Mouse (Mus musculus) bone marrow, adult 2 months (tissue): ENCODE measurements around the gene Lsm2. TPM values are rescaled to one million over a fixed set of nuclear protein-coding genes. Genes with fewer than 3 reads are reported as not detected.
"Not testable (repeated sequence)": the region's sequence is repeated elsewhere in the genome, so short reads cannot be mapped to it uniquely, and the experiment has no call there.

Experiments used
- H3K27ac ChIP-seq: fragments of 200-500 bp; 2 replicates; pipeline ENCODE4 v1.5.1; 2012; ENCODE audit warnings: low read depth, mild to moderate bottlenecking, control low read depth, inconsistent platforms, low read length; ENCODE audit not compliant: control insufficient read depth, poor library complexity, insufficient read depth
- H3K4me1 ChIP-seq: fragments of 200-500 bp; 2 replicates; pipeline ENCODE4 v1.6.1; 2011; ENCODE audit warnings: low read length; ENCODE audit not compliant: control insufficient read depth, insufficient read depth
- H3K4me3 ChIP-seq: fragments of 200-500 bp; replicated peaks from 2 replicates; pipeline ENCODE3; 2011; ENCODE audit warnings: mild to moderate bottlenecking, low read depth, low read length, control low read depth; ENCODE audit not compliant: control insufficient read depth
- CTCF ChIP-seq: fragments of 200-500 bp; IDR thresholded peaks from 2 replicates; pipeline ENCODE4 v1.5.1; 2011; ENCODE audit warnings: low read length, control low read depth; ENCODE audit not compliant: control insufficient read depth, insufficient read depth
- POLR2A ChIP-seq: fragments of 200-500 bp; IDR thresholded peaks from 2 replicates; pipeline ENCODE4 v1.6.1; 2011; ENCODE audit warnings: low read depth, mild to moderate bottlenecking, control low read depth, low read length, borderline replicate concordance; ENCODE audit not compliant: control insufficient read depth
- WGBS: fragments of 180-500 bp; shearing (Covaris S2); methylation state at CpG from one replicate; pipeline ENCODE4 v1.1.7; 2018; 5-methylcytosine and 5-hydroxymethylcytosine counted together
- polyA plus RNA-seq: library from polyadenylated mRNA; stranded (reverse); fragments of >200 nt; gene quantifications from 2 replicates; pipeline ENCODE4 v1.2.4, GENCODE M21; 2011; ENCODE audit warnings: low replicate concordance; ENCODE audit not compliant: missing spikeins, insufficient read depth, insufficient read length

The Lsm2 gene
- polyA plus RNA-seq, 1 experiment = 84.5 TPM

- TF ChIP-seq CTCF (no peak), POLR2A (no peak)
Observed at GRCm38 (mm10) chr17:34946486-34947140, 35.0 kb upstream of the Lsm2 start.

GRCm38 (mm10) chr17:34947606-34948005, 34.1 kb upstream of the Lsm2 start:
- no peak for TF ChIP-seq POLR2A
- peak; percentile 27; the same call in 1 of the 2 replicates for TF ChIP-seq CTCF
- Histone ChIP-seq H3K4me3 (no peak overlapping the region), H3K4me1 (no peaks in the 10 kb centered on the region; the same call in 1 of the 2 replicates), H3K27ac (no peak overlapping the region)
- WGBS = 28% methylated on average over 8 of the region's 8 CpGs

More at GRCm38 (mm10) chr17:34946486-34947140, 35.0 kb upstream of the Lsm2 start:
- no peaks in the 10 kb centered on the region; the same call in 1 of the 2 replicates for H3K4me1 ChIP-seq
- H3K27ac ChIP-seq = no peak overlapping the region
- no peak overlapping the region for H3K4me3 ChIP-seq
- 86% methylated on average over 5 of the region's 5 CpGs for WGBS

- not testable (repeated sequence) for H3K4me1 ChIP-seq, H3K27ac ChIP-seq, H3K4me3 ChIP-seq
- WGBS = 69% methylated on average over 9 of the region's 9 CpGs
Observed at GRCm38 (mm10) chr17:34948721-34949552, 32.7 kb upstream of the Lsm2 start.

DNA sequence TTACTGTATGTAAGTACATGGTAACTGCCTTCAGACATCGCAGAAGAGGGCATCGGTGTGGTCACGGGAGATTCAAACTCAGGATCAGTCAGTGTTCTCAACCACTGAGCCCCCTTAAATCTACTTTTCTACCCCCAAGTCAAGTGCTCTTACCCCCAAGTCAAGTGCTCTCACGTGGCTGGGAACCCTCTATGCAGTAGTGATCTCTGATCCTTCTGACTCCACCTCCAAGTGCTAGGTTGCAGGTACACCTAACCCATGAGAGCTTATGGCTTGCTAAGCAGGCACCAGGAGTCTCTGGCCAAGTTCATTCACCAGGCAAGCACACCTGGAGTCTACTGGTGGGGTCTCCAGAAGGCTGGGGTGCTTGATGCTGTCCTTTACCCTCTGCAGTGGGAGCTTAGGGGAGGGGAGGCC, 32.1 kb upstream of the Lsm2 start:
- Histone ChIP-seq H3K27ac (no peak overlapping the region), H3K4me1 (no peaks in the 10 kb centered on the region; the same call in 1 of the 2 replicates), H3K4me3 (no peak overlapping the region)
- TF ChIP-seq CTCF = no peak
- no peak for TF ChIP-seq POLR2A
- 62% methylated on average over 4 of the region's 4 CpGs for WGBS

GRCm38 (mm10) chr17:34950514-34951455, 30.9 kb upstream of the Lsm2 start:
- no peak overlapping the region for H3K4me3 ChIP-seq
- no peaks in the 10 kb centered on the region; the same call in 1 of the 2 replicates for H3K4me1 ChIP-seq
- 37% methylated on average over 10 of the region's 10 CpGs for WGBS
- TF ChIP-seq CTCF (no peak), POLR2A (no peak)
- H3K27ac ChIP-seq = no peak overlapping the region

DNA sequence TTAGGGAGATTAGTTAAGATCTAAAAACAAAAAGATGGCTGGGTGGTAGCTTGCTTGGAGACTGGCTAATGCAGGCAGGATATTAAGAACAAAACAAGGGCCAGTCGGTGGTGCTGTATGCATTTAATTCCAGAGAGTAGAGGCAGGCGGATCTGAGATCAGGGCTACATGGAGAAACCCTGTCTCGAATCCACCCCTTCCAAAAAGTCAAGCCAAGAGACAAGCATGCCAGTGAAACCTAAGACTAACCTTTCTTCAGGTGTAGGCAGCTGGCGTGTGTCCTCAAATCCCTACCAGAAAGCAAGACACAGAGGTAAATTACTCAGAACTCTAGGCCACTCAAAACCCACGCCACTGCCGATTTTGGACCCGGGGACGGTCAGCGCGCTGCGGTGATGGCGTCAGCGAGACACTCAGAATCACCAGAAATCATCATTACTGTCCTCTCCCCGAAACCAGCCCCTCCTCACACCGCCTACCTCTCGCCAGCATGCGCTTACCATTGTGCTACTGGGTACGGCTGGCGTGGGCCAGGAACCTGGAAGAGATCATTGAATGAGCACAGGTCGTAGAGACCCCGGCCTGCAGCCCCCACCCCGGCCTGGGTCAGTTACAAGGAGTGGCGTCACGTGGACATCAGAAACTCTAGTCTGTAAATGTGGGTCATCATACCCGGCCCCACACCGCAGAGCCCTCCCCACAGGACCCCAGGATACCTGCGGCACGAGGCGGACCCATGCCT, 29.9 kb upstream of the Lsm2 start:
- H3K4me1 ChIP-seq = no peaks in the 10 kb centered on the region; the same call in 1 of the 2 replicates
- under 1% methylated on average over 29 of the region's 29 CpGs for WGBS
- TF ChIP-seq POLR2A (no peak), CTCF (no peak)
- H3K27ac ChIP-seq = peak overlapping the region; percentile 38
- H3K4me3 ChIP-seq = peak overlapping the region; percentile 87

DNA sequence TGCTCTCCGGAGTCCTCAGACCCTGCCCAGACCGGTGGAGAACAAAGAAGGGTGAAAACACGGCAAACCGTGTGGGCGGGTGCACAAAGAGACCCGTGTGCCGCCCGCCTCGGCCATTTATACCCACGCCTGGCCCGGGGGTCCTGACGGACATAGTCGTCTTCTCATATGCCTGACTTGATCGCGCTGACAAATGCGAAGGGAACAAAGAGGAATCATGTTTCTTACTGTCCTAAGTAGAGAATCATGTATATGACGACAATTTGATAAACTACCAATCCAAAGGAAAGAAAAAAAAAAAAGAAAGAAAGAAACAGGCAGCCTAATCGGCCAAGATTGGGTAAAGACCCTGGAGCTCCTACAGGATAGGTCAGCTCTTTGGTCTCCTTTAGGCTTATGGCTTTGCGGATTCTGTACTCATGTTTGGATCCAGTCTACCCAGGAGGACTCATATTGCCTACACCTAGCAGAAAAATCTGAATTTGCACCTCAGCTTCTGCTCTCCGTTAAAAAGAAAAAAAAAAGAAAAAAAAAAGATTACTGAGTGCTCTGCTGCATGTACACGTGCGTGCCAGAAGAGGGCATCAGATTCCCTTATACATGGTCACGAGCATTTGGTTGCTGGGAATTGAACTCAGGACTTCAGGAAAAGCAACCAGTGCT, 29.2 kb upstream of the Lsm2 start:
- TF ChIP-seq POLR2A = peak; percentile 90
- peak; percentile 31; the same call in 1 of the 2 replicates for TF ChIP-seq CTCF
- no peaks in the 10 kb centered on the region; the same call in 1 of the 2 replicates for H3K4me1 ChIP-seq
- peak overlapping the region; percentile 87 for H3K4me3 ChIP-seq
- under 1% methylated on average over 23 of the region's 23 CpGs for WGBS
- peak overlapping the region; percentile 38 for H3K27ac ChIP-seq
